Mouse (Mus musculus) left cerebral cortex, adult 6 months (tissue): ENCODE results near the gene 1600014C10Rik. TPM values are rescaled to one million over a fixed set of nuclear protein-coding genes. Genes with fewer than 3 reads are reported as not detected.

ENCODE experiments used
- long read RNA-seq, 2 experiments: library from polyadenylated mRNA; unstranded; transcript quantifications; one replicate each; pipeline ENCODE4 v2.0.0; 2019 to 2020
- polyA plus RNA-seq: library from polyadenylated mRNA; unstranded; fragments of <200 nt; fragmentation: Nextera tagmentation; gene quantifications from 2 replicates; pipeline ENCODE4 v1.2.3, GENCODE M21; 2021

1600014C10Rik gene
- polyA plus RNA-seq = 15.7 and 22.0 TPM in 2 replicates
- long read RNA-seq, experiment 1, transcript 1600014C10Rik-205 (3 exons, 3,283 nt) = major isoform, 150 of 182 reads
- long read RNA-seq, experiment 1, partial matches to known transcripts = 16 of 182 reads
- long read RNA-seq, experiment 1, other reads (novel, unspliced or antisense) = 11 of 182 reads
- long read RNA-seq, experiment 2, transcript 1600014C10Rik-205 (3 exons, 3,283 nt) = major isoform, 17 of 24 reads
- long read RNA-seq, experiment 2, partial matches to known transcripts = 1 of 24 reads
- long read RNA-seq, experiment 2, other reads (novel, unspliced or antisense) = 6 of 24 reads

GRCm38 (mm10) chr7:38182962-38183687 is at the start of gene 1600014C10Rik:
1600014C10Rik (plus strand) TSS chr7:38183217.

GRCm38 (mm10) chr7:38227900-38228298 is 44.9 kb downstream of the 1600014C10Rik start, which contains the start of gene Plekhf1:
Plekhf1 (minus strand) TSS chr7:38228016.

Other genes with a start within 250 kb of the 1600014C10Rik start
- 20.7 and 27.7 TPM in 2 replicates for gene Uri1, start 159.7 kb upstream of the 1600014C10Rik start, polyA plus RNA-seq
- gene Ccne1, start 75.7 kb upstream of the 1600014C10Rik start, polyA plus RNA-seq = 20.1 and 23.7 TPM in 2 replicates
- gene Plekhf1, start 44.8 kb downstream of the 1600014C10Rik start, polyA plus RNA-seq = 1.2 and 1.4 TPM in 2 replicates
- 20.6 and 21.4 TPM in 2 replicates for gene Pop4, start 88.2 kb downstream of the 1600014C10Rik start, polyA plus RNA-seq